Mouse (Mus musculus): ENCODE data around the gene Htatip2.

Gene Htatip2

DNA sequence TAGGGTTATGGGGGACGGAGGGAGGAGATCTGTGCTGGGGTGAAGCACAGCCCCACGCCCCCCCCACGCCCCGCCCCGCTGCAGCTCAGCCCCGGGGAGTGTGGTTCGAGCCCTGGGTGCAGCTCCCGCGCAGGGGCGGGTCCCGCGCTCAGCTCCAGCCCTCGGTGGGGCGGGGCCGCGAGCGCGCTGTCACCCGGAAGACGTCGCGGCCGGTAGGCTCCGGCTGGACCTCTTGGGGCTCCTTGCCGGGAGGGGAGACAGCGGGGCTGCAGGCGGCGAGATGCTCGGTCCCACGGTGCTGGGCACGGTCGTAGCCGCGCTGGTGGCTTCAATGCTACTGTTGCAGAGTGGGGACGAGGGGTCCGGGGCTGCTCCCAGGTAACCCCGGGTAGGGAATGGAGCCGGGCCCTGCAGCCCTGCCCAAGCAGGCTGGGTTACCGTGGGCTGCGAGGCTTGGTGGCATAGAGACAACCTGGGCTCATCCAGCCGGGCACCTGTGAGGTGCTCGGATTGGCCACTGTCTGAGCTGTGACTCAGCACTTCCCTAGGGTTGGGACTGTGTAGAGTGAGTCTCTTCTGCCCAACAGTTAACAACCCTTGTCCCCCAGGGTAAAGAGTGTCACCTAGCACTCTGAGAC is at the start of gene Htatip2:
Htatip2 (plus strand) TSS at position 182 of the 638 bp plus-strand sequence.
- peak; percentile 73 for DNase-seq (ENCODE audit: low read depth)

DNA sequence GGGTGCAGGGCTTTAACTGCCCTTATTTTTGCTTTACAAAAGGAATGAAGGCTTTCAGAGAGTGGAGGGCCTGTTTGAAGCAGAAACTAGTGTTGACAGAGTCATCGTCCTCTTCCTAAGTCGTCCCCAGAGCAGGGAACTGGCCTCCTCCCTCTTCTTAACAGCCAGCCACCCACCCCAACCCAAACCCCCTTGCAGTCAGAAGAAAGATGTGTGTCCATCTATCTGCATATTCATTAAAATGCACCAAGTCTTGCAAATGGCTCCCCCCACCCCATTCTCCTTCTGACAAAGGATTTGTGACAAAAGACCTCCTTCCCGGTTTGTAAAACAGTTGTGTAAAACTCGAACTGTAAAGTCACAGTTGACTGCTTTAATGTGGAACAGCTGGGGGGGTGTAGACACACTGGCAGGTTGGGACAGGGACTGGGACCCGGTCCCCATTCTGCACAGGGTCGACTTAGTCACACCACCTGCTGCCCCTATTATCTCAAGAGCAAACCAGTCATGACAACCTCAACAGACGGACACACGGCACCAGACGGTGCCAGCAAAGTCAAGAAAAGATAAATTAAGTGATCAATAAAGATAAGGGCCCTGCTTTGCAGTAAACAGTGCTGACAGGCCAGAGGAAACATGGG is 49.4 kb upstream of the Htatip2 start:
- DNase-seq (ENCODE audit: low read depth), result no peak

DNA sequence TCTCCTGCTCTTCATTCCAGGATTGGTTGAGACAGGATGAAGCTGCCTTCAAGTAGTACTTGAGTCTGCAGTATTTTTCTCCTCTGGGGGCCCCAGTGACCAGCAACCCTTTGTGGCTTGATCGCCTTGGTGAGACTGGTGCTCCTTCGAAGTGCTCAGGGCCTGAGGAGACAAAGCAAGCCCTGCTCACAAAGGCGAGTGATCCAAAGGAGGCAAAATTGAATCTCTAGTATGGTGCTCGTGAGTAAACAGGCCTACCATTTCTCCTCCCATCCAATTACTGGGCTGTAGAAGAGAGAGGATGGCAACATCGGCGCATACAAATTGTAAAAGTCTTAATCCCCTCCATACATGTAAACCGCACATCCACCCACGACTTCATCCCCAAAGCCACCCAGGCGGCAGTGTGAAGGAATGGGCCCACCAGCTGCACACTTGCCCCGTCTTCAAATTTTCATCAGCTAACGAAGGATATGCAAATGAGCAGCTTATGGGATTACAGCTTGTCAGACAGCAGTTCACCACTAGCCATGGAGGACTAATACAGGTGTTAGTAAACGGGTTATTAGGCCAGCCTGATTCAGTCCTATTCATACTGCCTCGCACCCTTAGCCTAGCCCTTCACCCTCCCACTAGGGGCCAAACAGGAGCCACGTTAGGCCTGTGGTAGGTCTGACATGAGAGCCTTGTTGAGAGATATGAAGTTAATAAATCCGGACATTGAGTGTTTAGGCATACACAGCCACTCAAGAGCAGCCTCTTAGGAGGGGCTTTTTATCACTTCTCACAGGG is 40.8 kb upstream of the Htatip2 start:
- no peak for DNase-seq (ENCODE audit: low read depth)

DNA sequence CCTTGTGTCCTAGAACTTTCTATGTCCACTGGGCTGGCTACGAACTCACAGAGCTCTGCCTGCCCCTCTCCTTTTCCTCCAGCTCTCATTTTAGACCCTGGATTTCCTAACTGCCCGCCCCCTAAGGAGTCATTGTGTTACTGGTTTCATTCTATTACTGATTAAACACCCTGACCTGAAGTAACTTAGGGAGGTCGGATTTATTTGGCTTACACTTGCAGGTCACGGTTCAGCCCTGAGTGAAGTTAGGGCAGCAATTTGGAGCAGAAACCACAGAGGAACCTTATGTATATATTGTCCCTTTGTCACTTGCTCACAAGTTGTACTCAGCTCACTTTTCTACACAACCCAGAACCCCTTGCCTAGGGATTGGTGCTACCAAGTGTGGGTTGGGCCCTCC is 24.6 kb upstream of the Htatip2 start:
- DNase-seq (ENCODE audit: low read depth), result no peak

DNA sequence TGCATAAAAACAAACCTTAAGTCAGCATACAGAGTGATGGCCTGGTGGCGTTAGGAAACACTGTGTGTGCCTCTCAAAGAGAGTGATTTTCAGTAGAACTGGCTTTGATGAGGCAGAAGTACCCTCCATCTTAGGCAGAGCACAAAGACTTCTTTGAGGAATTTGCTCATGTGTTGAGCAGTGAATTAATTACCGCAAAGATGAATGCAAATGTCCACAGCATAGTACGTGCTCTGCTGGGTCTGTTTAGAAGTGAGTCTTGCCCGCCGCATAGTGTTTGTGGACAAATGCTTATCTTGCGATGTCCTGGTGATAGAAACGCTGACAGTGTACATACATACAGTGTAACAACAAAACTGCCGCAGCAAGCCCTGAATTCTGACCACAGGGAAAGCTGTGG is 19.5 kb upstream of the Htatip2 start:
- no peak for DNase-seq (ENCODE audit: low read depth)

DNA sequence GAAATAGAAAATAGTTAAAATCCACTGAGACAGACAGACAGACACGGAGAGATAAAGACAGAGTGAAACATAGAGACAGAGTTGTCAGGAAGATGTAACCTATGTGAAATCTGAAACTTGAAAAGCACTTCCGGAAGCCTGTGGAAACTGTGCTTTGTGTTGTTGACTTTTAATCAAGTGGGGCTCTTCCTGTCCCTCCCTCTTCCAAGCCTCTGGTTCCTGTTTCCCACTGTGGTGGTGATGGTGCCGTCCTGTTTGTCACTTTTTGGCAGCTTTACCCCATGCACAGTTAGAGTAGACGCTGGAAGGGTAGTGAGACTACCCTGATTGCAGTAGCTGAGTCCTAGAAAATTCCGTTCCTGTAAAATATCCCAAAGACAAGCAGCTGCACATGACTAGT is 17.4 kb upstream of the Htatip2 start:
- peak; percentile 72 for DNase-seq (ENCODE audit: low read depth)

DNA sequence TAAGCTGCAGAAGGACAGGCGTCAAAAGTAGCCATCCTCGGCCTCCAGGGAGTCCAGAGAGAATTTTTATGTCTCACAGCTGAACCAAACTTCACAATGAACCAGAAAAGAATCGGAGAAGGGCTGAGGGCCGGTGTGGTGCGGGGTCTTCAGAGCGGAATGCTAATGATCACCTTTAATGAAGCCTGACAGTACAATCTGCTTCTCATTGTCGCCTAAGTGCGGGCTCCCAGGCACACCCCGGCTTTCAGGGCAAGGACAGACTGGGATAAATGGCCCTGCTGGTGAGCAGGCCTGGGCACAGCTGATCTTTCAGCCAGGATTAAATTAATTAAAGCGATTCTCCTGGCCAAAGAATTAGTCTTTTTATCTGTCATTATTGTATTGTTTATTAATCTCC is 17.0 kb upstream of the Htatip2 start:
- no peak for DNase-seq (ENCODE audit: low read depth)

DNA sequence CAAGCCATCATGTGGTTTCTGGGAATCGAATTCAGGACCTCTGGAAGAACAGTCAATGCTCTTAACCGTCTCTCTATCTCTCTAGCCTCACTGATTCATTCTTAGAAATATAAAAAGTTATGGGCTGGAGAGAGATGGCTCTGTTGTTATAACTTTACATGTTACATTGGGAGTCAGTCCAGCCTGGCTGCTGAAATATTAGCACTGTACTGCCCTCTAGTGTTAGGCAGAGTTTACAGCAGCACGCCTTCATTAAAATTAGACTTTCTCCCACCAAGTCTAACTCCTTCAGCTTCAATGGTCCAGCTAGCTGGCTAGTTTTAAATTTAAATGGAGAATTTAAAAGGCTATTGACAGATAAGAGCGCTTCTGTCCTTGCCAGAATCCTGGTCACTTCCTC is 7.8 kb upstream of the Htatip2 start:
- DNase-seq (ENCODE audit: low read depth), result peak; percentile 70

DNA sequence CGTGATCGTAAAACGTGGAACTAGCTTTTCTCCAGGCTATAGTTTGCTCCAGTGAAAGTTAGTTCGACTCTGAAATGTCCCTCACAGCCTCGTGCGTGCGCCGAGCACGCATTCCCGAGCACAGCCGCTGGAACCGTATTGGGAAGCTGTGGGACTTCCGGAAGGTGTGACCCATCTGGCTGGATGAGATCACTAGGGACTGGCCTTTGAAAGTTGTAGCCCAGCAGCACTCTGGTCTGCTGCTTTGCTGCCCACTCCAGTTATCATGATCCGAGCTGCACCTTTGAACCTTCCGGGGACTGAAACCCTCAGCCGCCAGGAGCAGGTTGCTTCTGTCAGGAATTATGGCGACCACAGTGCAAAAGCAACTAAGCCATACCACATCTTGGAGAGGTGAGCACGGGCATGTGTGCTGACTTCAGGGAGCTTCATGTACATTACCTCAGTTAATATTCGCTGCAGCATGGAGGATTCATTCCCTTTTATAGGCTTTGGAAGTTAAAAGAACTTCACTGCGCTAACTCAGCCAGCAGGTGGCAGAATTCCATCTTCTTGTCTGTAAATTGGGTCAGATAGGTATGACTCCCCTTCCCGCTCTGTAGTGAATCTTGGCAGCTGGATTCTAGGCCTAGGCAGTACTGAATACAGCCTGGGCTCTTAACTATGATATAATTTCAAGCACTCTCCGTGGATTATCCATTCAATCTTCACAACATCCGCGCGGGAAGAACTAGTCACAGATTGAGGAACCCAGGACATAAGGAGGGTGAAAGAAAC is 6.0 kb upstream of the Htatip2 start:
- peak; percentile 78 for DNase-seq (ENCODE audit: low read depth)

DNA sequence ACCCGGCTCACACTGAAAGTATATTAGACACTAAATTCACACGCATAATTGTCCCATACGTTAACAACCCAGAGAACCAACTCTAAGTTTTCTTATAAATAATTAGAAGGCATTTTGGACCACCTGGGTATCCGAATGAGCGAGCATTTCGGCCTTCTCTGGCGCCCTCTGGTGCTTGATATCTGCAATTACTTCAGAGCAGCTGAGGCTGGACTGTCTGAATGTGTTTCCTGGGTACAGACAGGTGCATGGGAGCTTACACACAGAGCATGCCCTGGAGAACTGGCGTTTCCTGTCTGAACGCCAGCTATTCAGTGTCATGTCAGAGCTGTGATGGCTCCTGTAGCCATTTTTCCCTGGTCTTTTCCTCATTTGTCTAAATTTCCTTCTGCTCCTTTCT is 4.1 kb upstream of the Htatip2 start:
- peak; percentile 85 for DNase-seq (ENCODE audit: low read depth)

DNA sequence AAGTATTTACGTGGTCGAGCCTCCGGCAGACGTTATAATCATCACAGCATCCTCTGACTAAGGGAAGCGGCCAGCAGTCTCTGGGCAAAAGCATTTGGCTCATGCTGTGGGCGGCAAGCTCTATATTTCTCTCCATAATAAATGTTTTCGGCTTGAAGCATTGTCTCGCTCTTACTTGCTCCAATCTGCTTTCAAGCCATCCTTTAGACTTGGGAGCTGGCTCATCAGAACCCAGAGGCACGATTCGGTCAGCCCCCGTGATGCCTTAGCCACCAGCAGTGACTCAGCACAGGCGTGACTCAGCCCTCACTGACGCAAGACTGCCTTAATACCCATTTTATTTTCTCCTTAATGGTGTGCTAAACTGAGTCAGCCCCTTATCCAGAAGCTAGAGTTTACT is 3.7 kb downstream of the Htatip2 start:
- no peak for DNase-seq (ENCODE audit: low read depth)

DNA sequence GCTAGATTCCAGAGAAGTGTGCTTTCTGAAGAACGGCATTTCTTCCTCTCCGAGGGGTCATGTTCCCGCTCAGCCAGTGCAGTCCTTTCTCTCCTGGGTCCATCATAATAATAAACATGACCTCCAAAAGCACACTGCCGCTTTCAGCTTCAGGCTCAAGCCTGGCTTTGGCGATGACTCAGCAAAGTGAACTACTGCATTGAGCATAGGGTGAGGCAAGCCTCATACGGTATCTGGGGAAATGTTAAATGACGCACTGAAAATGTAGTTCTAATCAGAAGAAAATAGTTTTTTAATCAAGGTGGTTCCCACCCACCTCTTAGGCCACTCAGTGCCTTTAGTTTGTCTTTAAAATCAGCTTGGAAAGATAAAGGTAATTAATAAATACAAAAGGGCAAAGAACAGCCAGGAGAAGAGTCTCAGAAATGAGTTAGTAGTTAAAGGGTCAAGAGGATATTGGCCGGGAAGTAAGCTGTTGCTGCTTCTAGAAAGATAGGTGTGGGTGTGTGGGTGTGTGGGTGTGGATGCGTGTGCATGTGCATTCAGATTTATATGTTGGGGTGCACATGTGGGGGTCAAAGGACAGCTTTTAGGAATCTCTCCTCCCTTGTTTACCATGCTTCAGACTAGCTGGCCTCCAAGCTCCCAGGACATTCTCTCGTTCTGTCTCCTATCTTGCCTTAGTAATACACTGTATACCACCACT is 5.2 kb downstream of the Htatip2 start:
- DNase-seq (ENCODE audit: low read depth), result no peak

DNA sequence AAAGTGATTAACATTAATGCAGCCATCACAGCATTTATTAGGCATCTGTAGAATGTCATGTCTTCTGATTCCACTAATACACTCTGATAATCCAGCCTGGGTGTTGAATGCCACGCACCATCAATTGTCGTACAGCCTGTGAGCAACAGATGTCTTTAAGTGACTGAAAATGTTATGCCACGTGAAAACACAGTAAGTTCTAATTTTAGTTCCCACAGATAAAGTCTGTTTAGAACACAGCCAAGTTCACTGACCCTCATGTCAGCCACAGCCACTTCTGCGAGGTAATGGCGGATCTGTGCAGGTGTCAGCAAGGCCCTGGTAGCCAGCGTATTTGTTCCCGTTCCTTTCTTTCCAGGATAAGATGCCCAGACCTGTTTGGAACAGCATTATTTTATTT is 7.3 kb downstream of the Htatip2 start:
- no peak for DNase-seq (ENCODE audit: low read depth)

DNA sequence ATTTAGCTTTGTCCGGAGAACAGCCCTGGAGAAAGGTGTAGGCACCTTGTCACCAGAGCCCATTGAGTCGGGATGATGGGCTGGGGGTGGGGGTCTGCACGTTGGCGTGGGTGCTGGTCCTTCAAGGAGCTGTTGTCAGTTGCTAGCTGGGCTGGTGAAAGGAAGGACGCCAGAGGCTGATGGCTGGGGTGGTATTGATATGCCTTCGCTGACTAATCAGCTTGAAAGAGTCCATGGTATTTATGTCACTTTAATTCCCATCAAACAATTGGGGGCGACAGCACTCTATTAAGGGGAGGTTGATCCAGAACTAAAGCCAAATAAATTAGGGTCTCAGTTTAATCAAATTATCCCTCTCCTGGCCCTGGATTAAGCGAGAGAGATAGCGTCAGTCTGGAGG is 9.6 kb downstream of the Htatip2 start:
- DNase-seq (ENCODE audit: low read depth), result no peak

DNA sequence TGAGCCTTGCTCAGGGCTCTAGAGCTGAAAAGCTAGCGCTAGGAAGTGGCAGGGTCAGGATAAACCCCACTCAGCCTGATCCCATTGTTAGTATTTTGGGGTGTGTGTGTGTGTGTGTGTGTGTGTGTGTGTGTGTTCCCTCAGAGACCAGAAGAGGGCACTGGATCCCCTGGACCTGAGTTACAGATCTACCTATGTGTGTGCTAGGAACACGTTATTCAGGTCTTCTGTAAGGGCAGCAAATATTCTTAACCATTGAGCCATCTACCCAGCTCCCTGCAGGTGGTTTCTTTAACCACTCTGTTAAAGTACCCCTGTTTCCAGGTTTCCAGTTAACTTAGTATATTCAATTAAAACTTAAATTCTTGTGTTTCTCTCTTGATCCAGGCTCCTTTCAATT is 15.5 kb downstream of the Htatip2 start:
- no peak for DNase-seq (ENCODE audit: low read depth)

DNA sequence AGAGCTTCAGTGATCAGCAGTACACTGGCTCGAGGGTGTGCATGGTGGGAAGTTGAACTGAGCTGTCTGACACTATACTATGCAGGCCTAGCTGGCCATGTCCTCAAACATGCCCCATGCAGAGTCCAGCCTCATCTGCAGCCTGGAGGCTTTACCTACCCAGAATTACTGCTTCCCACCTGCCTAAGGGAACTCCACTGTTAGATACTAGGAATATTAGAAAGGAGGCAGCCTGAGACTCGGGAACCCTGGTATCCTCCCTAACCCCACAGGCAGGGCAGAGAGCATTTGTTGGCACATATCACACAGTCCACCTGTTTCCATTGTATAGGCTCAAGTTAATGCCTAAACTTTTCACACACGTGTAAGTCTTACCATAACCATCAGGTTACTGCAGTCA is 18.7 kb downstream of the Htatip2 start:
- DNase-seq (ENCODE audit: low read depth), result no peak

DNA sequence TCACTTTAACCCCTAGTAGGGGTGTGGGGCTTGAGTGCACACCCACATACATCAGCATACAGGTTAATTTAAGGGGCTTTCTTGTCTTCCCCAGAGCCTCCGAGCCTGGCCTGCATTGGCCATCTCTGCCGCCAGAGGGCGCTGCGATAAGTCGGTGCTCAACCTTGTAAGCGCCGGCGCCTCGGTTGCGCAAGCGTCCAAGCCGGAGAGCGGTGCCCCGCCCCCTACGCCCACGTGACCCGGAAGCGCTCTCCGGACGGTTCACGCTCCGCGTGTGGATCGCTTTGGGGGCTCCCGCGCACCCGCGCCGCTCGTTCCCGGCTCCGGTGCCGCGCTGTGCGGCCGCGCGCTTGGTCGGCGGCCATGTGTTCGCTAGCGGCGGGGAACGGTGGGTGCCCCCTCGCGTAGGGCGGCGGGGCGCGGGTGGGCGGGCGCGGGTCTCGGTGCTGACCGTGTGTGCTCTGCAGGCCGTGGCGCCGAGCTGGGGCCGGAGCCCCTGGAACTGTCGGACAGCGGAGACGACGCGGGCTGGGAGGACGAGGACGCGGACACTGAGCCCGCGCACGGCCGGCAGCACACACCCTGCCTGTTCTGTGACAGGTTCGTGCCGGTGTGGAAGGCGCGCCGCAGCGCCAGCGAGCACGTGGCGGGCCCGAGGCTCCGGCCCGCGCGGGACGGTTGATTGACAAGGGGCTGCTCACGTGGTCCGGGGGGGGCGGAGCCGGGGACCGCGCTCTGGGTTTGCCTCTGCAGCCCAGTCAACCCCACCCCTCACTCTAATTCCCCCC is 19.4 kb downstream of the Htatip2 start, which contains the start of gene Prmt3:
Prmt3 (plus strand) TSS at position 233 of the 788 bp plus-strand sequence.
- peak; percentile 99 for DNase-seq (ENCODE audit: low read depth)

DNA sequence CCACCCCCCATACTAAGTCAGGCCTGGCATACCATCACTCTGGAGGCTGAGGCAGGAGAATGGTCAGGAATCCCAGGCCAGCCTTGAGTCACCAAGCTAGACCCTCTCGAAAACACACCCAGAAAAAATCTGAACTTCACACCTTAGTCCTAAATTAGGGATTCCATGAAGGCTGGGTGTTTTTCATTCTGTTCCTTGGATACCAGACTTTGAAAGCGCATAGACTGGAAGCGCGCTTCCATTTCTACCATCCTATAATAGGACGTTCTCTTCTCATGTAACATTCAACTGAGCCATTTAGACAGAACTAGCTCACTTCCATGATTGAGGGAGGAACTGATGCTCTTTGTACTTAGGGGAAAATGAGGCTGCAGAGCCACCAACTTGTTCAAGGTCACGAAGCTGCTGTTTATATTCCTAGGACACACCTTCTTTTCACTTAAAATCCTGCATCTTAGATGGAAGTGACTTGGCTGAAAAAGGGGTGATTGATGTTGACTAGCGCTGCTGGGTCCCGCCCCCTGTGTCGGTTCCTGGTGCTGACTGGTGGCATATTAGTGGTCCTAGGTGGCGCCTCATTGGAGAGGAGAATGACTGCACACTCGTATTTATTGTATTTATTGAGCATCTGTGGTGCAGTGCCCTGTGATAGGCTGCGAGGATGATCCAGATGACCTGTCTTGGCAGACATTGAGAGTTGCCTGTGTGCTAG is 20.1 kb downstream of the Htatip2 start:
- DNase-seq (ENCODE audit: low read depth), result peak; percentile 37

DNA sequence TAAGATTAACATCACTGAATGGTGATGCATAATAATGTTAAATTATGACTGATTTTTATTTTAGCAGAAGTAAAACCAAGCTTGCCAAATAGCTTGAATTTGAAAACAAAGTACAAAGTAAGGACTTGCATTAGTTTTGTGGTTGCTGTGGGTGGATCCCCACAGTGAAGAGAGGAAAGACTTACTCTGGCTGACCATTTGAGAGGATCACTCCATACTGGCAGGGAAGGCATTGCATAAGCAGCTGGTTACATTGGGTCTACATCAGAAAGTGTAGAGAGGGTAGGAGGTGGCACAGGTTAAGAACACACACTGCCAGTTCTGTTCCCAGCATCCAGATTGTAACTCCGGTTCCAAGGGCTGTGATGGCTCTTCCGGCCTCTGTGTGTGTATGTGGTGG is 24.1 kb downstream of the Htatip2 start:
- no peak for DNase-seq (ENCODE audit: low read depth)

DNA sequence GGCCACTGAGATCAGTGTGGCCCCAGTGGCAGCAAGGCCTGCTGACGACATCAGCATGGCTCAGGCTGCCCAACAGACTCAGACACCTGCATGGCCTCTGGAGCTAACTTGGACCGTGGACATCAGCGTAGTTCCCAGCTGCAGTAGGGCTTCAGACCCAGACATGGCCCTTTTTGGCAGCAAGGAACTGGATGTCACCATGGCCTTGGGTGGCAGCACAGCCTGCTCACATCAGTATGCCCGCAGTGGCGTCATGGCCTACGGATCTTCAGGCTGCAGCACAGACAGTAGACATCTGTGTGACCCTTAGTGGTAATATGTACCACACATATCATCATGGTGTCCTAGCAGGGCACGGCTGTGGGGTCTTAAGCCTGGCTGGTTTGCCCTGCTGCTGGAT is 26.2 kb downstream of the Htatip2 start:
- no peak for DNase-seq (ENCODE audit: low read depth)

Measured in naive thymus-derived CD4-positive, alpha-beta T cell, adult 2 months (primary cell).